Mouse (Mus musculus) gastrocnemius, postnatal 25 days (tissue): Measurements from ENCODE around the gene Galk1. TPM values are rescaled to one million over a fixed set of nuclear protein-coding genes. Genes with fewer than 3 reads are reported as not detected.

ENCODE experiments used
- DNase-seq: peaks from one replicate; pipeline ENCODE4 v3.0.0; 2022
- total RNA-seq, 2 experiments: library from RNA; stranded (reverse); gene quantifications; 1 replicate in 1 of 2; 2 replicates in 1 of 2; pipeline ENCODE4 v1.2.3; 2021

Galk1 gene
- total RNA-seq, 2 experiments from 2014 or later: 3.6 to 4.3 TPM

DNA sequence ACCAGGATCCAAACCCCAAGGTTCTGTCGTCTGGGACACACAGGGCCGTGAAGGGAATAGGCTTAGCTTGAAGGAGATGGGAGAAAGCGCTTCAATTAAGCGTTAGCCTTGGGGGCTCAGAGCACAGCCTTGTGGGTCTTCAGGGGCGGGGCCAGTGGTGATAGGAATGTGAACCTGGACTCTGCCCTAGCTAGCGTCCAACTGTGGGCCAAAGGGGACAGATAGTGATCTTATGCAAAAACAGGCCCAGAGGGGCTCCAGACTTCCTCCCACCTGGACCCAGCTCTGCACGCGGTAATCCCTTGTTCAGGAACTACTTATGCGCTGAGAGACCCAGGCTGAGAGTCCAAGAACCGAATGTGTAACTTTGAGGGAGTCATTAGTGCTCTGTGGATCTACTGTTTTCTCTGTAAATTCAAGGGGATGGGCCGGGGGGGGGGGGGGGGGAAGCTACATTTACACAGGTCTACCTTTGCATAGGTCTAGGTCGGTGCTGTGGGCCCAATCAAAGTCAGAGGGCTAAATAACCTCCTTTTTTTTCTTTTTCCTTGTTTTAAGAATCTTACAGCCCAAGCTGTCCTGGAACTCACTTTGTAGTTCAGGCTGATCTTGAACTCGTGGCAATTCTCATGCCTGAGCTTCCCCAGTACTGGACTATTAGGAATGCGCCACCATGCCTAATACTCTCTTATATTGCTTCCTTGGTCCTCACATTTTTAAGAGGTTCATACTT is 824 bp downstream of the Galk1 start:
- DNase-seq: no peak

DNA sequence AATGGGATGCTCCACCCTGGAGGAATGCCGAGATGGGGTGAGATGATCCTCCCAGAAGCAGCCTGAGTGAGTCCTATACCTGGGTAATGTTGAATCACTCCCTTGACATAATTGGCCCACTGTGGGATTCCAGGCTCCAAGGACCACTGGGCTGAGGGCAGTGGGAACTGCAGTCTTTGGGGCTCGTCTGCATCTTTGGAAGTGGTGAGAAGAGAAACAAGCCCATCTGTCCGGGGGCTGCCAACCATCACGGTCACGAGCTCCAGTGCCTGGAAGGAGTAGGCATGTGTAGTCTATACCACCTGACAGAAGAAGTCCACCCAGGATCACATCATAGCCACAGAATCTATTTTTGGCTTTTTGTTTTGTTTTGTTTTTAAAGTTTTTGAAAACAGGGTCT is 1.6 kb downstream of the Galk1 start:
- DNase-seq: no peak

DNA sequence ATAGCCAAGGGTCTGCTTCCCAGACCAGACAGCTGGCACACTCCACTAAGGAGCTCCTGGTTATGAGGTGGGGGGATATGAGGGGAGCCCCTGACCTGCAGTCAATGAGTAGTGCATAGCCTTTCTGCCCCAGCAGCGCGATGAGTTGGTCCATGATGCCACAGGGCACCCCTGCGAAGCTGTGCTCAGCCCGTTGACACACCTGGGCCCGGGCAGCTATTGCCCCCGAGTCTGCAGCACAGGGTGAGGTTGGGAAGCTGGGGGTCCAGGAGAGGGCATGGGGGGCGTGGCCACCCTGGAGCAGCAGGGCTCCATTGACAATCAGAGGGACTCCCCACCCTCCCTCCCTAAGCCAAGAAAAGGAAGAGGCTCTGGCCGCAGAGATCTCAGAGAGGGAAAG is 2.4 kb downstream of the Galk1 start:
- no peak for DNase-seq

DNA sequence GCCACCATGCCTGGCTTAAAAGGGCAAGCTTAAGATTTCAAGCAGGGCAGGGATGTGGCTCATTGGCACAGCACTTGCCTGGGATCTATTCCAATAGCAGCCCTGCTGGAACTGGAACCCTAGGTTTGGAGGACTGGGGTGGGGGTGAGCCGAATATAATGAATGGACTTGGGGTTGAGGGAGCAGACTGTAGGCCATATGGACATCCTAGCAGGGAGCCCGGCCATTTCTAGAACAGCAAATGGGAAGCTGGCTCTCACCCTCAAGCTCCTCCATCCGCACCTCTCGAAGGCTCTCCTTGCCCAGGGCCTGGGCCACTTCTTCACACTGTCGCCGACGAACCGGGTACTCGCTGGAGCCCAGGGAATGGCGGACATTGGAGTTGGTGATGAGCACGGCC is 2.9 kb downstream of the Galk1 start:
- no peak for DNase-seq

DNA sequence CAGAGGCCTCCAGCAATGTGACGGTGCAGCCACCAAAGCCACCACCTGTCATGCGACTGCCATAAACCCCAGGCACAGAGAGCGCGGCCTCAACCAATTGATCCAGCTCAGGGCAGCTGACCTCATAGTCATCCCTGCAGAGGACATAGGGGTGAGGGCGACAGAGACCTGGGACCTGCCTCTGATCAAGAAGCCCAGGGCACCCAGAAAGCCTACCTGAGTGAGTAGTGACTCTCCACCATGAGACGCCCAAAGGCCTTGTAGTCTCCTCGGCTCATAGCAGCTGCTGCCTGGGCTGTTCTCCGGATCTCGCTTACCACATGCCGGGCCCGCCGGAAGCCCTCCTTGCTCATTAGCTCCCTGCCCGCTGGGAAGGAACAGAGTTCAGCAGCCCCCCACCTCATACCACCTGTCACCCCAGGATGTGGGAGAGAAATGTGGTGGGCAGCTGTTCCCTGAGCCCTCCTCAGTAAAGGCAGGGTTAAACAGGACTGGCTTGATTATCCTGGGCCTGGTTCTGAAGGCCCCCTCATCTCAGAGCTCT is 3.6 kb downstream of the Galk1 start:
- DNase-seq: no peak

DNA sequence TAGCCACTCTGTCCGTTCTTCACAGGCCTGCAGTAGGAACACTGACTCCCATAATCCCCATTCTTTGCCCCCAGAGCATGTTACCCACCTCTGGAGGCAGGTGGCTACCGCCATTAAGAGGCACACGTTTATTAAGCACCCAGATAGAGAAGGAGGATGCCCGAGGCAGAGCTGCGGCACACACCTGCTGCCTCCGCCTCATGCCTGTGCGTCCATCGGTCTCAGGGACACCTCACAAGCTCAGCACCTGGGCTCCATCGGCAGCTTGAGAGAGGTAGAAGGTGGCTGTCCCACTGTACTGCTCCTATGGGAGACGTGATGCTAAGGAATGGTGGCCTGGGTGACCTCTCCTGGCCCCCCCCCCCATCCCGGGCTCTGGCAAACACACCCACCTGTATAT is 4.1 kb downstream of the Galk1 start:
- DNase-seq: no peak

DNA sequence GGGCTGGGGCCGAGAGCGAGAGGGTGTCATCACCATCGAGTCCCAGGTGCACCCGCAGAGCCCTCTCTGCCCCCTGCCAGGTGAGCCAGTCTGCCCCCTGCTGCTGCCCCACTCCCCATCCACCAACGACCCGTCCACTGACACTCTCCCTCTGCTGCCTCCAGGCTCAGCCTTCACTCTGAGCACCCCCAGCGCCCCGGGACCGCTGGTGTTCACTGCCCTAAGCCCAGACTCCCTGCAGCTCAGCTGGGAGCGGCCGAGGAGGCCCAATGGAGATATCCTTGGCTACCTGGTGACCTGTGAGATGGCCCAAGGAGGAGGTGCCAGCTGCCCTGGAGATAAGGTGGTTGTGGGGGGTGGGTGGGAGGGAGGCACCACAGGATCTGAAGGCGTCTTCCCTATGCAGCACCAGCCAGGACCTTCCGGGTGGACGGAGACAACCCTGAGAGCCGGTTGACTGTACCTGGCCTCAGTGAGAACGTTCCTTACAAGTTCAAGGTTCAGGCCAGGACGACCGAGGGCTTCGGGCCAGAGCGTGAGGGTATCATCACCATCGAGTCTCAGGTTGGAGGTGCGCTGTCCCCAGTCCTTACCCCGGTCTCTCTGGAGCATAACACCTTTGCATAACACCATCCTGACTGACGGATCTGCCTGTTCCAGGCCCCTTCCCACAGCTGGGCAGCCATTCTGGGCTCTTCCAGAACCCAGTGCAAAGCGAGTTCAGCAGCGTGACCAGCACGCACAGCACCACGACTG is 5.2 kb downstream of the Galk1 start:
- no peak for DNase-seq

DNA sequence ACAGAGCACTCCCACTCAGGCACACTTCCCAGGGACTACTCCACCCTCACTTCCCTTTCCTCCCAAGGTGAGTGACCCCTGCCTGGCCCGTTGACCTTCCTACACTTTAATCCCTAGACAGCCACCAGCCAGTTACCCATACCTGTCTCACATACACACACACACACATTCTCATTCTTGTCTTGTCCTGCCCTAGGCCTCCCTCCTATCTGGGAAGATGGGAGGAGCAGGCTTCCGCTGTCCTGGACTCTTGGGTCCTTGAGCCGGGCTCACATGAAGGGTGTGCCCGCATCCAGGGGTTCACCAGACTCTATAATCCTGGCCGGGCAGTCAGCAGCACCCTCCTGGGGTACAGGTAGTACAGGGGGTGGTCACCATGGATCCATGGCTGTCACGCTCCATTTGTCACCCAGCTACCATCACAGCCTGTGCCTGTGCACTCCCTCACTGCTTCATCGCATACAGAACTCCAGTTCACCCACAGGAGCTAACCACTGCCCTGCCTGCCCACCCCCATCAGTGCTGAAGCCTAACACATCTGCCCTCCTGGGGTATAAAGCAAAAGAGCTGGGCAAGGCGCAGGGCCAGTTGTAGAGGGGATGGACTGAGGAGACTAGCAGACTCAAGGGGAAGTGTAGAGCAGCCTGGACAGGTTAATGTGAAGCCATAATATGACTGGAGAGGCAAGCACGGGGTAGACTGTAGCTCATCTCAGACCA is 6.7 kb downstream of the Galk1 start:
- DNase-seq: no peak

DNA sequence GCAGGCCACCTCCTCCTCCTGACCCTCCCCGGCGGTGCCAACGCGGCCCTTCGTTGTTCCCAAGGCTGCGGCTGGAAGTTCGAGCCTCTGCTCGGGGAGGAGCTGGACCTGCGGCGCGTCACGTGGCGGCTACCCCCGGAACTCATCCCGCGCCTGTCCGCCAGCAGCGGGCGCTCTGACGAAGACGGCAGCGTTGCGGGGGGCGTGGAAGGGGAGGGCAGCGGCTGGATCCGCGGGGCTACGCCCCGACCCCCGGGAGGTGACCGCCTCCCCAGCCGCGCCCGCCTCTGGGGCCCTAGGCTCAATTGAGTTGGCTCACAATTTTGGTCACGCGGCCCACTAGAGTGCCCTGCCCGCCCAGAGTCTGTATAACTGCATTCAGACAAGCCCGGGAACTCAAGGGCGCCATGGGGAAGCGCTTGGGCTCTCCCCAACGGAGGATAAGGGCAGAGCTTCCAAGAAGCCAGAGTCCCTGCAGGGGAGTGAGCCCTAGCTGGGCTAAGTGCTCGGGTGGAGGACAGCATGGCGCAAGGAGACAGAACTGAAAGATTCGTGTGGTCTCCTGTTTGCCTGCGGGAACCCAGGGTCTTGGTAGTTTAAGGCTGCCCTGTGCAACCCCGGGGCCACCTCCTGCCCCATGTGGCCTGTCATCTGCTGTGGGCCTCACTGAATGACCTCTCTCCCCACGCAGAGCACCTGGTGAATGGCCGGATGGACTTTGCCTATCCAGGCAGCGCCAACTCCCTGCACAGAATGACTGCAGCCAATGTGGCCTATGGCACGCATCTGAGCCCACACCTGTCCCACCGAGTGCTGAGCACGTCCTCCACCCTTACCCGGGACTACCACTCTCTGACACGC is 7.4 kb downstream of the Galk1 start:
- DNase-seq: peak; percentile 85

DNA sequence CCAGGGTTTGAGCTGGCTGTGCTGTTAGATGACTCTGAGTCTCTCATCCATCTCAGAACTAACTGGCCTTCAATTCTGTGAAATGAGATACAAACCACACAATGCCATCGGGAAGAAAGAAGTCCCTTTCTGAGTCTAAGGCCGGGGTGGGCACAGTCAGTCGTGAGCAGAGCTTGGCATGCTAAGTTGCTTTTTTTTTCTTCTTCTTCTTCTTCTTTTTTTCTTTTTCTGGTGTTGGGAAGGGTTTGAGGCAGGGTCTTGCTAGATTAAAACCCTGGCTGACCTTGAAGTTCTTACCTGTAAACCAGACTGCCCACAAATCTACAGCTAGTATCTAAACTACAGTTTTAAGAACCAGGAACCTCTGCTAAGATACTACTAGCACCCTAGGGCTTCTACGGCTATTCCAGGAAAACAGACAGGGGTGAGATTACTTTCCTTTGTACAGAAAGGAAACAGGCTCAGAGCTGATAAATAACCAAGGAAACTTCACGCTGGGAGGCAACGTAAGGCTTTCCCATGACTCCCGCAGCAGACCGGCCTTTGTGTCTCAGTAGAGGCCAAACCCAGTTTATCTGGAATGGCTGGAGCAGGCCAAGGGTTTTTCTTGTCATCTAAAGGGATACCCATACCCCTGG is 8.2 kb downstream of the Galk1 start:
- DNase-seq: no peak

DNA sequence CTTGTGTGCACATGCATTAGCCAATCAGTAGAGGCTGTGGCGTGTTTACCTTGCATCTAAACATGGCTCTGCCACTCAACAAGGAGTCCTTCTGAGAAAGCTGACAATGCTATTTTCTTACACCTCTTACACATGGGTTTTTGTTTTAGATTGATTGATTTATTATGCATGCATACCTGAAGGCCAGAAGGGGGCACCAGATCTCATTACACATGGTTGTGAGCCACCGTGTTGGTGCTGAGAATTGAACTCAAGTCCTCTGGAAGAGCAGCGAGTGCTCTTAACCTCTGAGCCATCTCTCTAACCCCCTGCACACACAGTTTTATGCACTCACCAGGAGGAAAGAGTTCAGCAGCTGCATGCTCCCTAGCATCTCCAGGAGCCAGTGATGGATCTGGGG is 9.6 kb downstream of the Galk1 start:
- DNase-seq: no peak

DNA sequence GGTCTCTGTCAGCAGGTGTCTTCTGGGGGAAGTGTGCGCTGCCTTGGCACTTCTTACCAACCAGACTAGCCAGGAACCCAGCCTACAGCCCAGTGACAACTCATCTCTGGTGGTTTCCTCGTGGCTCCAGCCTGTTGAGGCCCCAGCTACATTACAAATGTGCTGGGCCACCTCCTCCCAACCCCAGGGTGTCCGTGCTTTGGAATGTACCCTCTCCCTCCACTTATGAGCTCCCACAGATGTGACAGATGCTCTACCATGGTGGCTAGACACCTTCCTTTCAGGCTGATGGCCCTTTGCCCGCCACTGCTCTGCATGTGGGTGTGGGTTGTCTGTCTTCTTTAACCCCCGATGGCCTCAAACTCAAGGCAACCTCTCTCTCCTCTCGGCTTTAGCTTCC is 10.8 kb downstream of the Galk1 start:
- no peak for DNase-seq

DNA sequence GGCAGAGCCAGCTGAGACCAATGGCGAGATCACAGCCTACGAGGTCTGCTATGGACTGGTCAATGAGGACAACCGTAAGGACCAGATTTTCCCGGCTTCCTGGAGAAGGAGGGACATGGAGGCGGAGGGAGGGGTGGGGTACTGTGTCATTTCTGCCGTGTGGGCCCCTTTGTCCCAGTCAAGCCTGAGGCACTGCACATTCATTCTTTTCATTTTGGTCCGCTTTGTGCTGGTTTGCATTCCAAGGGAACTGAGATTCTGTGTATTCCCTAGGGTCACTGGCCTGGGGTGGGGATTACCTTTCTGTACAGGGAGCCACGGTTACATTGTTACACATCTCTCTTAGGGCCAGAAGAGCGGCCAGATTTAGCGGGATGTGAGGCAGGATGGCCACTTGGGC is 11.9 kb downstream of the Galk1 start:
- DNase-seq: no peak

DNA sequence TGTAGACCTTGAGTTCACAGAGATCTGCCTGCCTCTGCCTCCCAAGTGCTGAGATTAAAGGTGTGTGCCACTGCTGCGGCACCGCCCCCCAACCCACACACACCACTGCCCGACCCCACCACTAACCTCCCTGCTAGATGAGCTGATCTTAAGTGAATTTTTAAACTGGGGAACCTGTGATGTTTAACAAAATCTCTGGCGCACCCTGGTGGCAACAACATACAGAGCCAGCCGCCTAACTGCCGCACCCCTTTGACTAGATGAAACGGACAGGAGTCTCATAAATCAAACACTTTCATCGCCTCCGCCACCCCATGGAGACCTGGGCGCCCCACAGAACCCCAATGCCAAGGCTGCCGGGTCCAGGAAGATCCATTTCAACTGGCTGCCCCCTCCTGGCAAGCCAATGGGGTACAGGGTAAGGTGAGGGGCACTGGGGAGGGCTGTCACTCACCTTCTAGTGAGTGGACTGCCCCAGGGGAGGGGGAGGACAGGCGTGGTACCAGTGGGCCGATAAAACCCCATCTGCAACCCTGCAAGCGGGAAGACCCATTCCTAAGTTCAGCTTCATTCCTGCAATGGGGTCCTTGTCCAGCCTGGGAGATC is 12.9 kb downstream of the Galk1 start:
- DNase-seq: no peak

DNA sequence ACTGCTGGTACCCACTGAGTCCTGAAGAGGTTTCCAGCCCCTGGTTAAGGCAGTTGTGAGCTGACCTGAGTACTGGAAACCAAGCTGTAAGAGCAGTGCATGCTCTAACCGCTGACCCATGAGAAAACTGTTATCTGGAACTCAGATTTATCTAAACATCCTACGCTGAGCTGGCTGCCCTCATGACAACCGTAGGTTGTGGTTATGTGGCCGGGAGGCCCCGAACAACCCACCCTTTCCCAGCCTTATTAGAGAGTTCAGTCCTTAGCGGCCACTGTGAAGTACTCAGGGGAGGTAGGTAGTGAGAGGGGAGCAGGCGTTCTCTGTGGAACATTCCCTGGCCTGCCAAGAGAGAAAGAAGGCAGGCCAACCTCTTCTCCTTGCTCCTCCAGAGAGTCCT is 13.5 kb downstream of the Galk1 start:
- no peak for DNase-seq

DNA sequence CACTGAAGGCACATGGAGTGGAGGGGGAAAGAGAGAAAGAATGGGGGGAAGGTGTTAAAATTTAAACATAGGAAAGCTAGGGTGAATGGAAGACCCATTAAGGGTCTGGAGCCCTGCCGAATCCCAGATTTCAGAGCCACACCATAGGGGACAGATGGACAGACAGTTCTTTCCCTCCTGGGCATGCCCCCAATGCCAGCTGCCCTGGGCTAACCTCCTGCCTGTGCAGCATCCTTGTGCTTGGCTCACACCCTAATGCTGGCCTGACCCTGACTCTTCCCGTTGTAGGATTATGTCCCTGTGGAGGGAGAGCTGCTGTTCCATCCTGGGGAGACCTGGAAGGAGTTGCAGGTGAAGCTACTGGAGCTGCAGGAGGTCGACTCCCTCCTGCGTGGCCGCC is 14.9 kb downstream of the Galk1 start:
- no peak for DNase-seq

DNA sequence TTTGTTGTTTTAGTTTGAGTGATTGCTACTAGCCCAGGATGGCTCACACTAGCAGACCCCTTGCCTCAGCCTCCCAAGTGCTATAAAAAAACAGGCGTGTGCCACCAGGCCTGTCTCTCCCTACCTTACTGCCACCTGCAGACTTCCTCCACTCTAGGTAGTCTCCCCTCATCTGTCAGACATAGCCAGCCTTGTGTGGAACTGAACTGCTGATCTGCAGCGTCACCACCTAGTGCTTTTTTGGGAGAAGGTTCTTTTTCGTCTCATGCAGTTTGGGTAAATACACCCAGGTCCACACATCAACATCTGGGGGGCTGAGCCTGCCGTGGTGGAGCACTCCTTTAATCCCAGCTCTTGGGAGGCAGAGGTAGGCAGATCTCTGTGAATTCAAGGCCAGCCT is 15.5 kb downstream of the Galk1 start:
- no peak for DNase-seq

DNA sequence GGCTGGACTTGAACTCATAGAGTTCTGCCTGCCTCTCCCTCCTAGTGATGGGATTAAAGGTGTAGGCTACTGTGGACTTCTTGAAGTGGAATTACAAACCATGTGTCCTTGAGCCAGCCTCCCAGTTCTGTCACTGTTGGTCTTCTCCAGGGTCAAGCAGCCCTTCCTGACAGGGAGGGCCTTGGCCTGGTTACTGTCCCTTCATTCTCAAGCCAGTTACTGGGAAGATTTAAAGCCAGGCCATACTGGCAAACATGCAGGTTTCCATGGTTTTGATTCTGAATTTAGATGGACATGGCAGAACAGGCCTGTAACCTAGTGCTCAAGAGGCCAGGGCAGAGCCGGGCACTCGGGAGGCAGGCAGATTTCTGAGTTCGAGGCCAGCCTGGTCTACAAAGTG is 17.3 kb downstream of the Galk1 start:
- DNase-seq: no peak

DNA sequence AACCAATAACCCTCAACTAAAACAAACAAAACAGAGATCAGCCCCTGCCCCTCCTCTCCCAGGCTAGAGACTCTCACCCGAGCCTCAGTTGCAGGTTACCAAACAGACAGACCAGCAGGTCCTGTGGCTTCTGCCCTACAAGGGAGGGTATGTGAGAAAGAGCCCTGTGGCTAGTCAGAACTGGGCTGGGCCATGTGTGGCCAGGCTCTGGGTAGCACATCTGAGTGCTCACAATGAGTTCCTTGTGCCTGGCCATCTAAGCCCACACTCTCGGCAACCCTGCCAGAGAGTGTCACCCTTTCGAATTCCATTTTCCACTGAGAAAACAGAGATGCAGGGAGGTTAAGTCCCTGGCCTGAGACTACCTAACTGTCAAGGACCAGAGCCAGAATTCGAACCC is 20.4 kb downstream of the Galk1 start:
- no peak for DNase-seq

DNA sequence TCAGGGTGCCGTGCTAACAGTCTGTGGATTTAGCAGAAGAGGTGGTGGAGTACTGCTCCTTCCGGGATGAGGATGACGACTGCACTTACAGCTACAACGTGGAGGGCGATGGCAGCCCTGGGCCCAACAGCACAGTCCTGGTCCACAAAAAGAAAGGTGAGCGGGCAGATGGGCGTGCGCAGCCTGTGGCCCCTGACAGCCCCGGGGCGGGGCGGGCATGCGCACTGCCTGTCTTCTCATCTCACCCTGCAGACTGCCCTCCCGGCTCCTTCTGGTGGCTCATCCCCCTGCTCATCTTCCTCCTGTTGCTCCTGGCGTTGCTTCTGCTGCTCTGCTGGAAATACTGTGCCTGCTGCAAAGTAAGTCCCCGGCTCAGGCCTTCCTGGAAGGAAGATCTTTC is 22.8 kb downstream of the Galk1 start:
- DNase-seq: no peak

DNA sequence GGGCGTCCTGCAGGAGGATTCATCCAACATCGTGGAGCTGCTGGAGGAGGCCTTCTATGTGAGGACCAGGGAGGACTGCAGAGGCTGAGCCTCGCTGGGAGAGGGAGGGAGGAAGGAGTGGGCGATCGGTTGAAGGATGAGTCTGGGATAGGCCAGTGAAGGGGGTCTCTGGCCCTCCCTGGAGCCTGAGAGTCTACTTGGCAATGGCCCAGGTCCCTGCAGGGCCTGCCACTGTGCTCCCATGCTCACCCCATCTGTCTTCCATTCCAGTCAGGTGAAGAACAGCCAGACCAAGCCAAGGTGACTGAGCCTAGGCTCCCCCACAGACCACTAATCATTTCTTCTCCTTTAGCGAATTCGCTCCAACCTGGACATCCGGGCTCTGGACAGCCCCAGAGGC is 29.2 kb downstream of the Galk1 start:
- no peak for DNase-seq
